Mouse (Mus musculus): Measurements from ENCODE around the gene Lamtor5. TPM values are rescaled to one million over a fixed set of nuclear protein-coding genes. Genes with fewer than 3 reads are reported as not detected.

The Lamtor5 gene
- 203 TPM in 2 replicates for polyA plus RNA-seq (2014; fragmentation: Nextera tagmentation; extraction: Ambion mirVana)

- peaks cover 3% of the 10 kb centered on the region; the same call in 1 of the 2 replicates for H3K36me3 ChIP-seq (ENCODE audit: control insufficient read depth, insufficient read depth, low read length)
- ATAC-seq (ENCODE audit: low FRiP score) (peak; percentile 91), DNase-seq (ENCODE audit: low spot score) (peak; percentile 94)
- H3K4me3 ChIP-seq (ENCODE audit: low read depth, low read length): peak within 1 kb of the TSS; percentile 92
- H3K4me1 ChIP-seq (replicated peaks; ENCODE audit: control insufficient read depth, insufficient read depth, low read length): no peaks in the 10 kb centered on the region
- 4% methylated on average over 43 of the region's 43 CpGs for WGBS
- H3K27ac ChIP-seq (ENCODE audit: low read depth, low read length): no peak within 1 kb of the TSS
- H3K4me2 ChIP-seq (replicated peaks; ENCODE audit: low read depth, low read length): peak within 1 kb of the TSS; percentile 56
- H3K9me3 ChIP-seq (ENCODE audit: control insufficient read depth, low read length): no peaks in the 10 kb centered on the region
- H3K27me3 ChIP-seq (ENCODE audit: control insufficient read depth, insufficient read depth, low read length): no peaks in the 10 kb centered on the region
- peak within 1 kb of the TSS; percentile 73 for H3K9ac ChIP-seq (ENCODE audit: low read depth, low read length)
Observed at GRCm38 (mm10) chr3:107278479-107279269, at the start of gene Lamtor5. Gene Lamtor5 (plus strand): TSS chr3:107278858.

GRCm38 (mm10) chr3:107229221-107229620 is 49.4 kb upstream of the Lamtor5 start:
- no peak for ATAC-seq (ENCODE audit: low FRiP score)
- Histone ChIP-seq H3K4me3 (ENCODE audit: low read depth, low read length) (no peak overlapping the region), H3K9me3 (ENCODE audit: control insufficient read depth, low read length) (no peaks in the 10 kb centered on the region), H3K4me1 (replicated peaks; ENCODE audit: control insufficient read depth, insufficient read depth, low read length) (no peaks in the 10 kb centered on the region), H3K4me2 (replicated peaks; ENCODE audit: low read depth, low read length) (no peak overlapping the region), H3K36me3 (ENCODE audit: control insufficient read depth, insufficient read depth, low read length) (no peaks in the 10 kb centered on the region), H3K27me3 (ENCODE audit: control insufficient read depth, insufficient read depth, low read length) (no peaks in the 10 kb centered on the region), H3K9ac (ENCODE audit: low read depth, low read length) (no peak overlapping the region), H3K27ac (ENCODE audit: low read depth, low read length) (no peak overlapping the region)
- 80% methylated on average over 5 of the region's 5 CpGs for WGBS
- DNase-seq (ENCODE audit: low spot score): no peak

- Histone ChIP-seq H3K36me3 (ENCODE audit: control insufficient read depth, insufficient read depth, low read length) (no peaks in the 10 kb centered on the region), H3K27ac (ENCODE audit: low read depth, low read length) (no peak overlapping the region), H3K4me3 (ENCODE audit: low read depth, low read length) (no peak overlapping the region), H3K4me2 (replicated peaks; ENCODE audit: low read depth, low read length) (no peak overlapping the region), H3K9ac (ENCODE audit: low read depth, low read length) (no peak overlapping the region), H3K27me3 (ENCODE audit: control insufficient read depth, insufficient read depth, low read length) (no peaks in the 10 kb centered on the region), H3K9me3 (ENCODE audit: control insufficient read depth, low read length) (no peaks in the 10 kb centered on the region), H3K4me1 (replicated peaks; ENCODE audit: control insufficient read depth, insufficient read depth, low read length) (no peaks in the 10 kb centered on the region)
- ATAC-seq (ENCODE audit: low FRiP score) (no peak), DNase-seq (ENCODE audit: low spot score) (no peak)
- 79% methylated on average over 5 of the region's 5 CpGs for WGBS
Observed at GRCm38 (mm10) chr3:107229822-107230221, 48.8 kb upstream of the Lamtor5 start.

GRCm38 (mm10) chr3:107230527-107230926 is 48.1 kb upstream of the Lamtor5 start, which contains the start of gene A630076J17Rik:
Gene A630076J17Rik (plus strand): TSS chr3:107230614.
- no peak for ATAC-seq (ENCODE audit: low FRiP score)
- H3K9ac ChIP-seq (ENCODE audit: low read depth, low read length): no peak within 1 kb of the TSS
- H3K4me3 ChIP-seq (ENCODE audit: low read depth, low read length): no peak within 1 kb of the TSS
- no peak within 1 kb of the TSS for H3K27ac ChIP-seq (ENCODE audit: low read depth, low read length)
- WGBS: 48% methylated on average over 1 of the region's 1 CpGs
- no peaks in the 10 kb centered on the region for H3K4me1 ChIP-seq (replicated peaks; ENCODE audit: control insufficient read depth, insufficient read depth, low read length)
- H3K27me3 ChIP-seq (ENCODE audit: control insufficient read depth, insufficient read depth, low read length): no peaks in the 10 kb centered on the region
- H3K9me3 ChIP-seq (ENCODE audit: control insufficient read depth, low read length): no peaks in the 10 kb centered on the region
- H3K36me3 ChIP-seq (ENCODE audit: control insufficient read depth, insufficient read depth, low read length): no peaks in the 10 kb centered on the region
- no peak within 1 kb of the TSS for H3K4me2 ChIP-seq (replicated peaks; ENCODE audit: low read depth, low read length)
- no peak for DNase-seq (ENCODE audit: low spot score)

- ATAC-seq (ENCODE audit: low FRiP score) (no peak), DNase-seq (ENCODE audit: low spot score) (no peak)
- no peak overlapping the region for H3K9ac ChIP-seq (ENCODE audit: low read depth, low read length)
- H3K27ac ChIP-seq (ENCODE audit: low read depth, low read length): no peak overlapping the region
- 61% methylated on average over 4 of the region's 4 CpGs for WGBS
- no peaks in the 10 kb centered on the region for H3K36me3 ChIP-seq (ENCODE audit: control insufficient read depth, insufficient read depth, low read length)
- H3K9me3 ChIP-seq (ENCODE audit: control insufficient read depth, low read length): no peaks in the 10 kb centered on the region
- H3K4me2 ChIP-seq (replicated peaks; ENCODE audit: low read depth, low read length): no peak overlapping the region
- H3K4me3 ChIP-seq (ENCODE audit: low read depth, low read length): no peak overlapping the region
- no peaks in the 10 kb centered on the region for H3K4me1 ChIP-seq (replicated peaks; ENCODE audit: control insufficient read depth, insufficient read depth, low read length)
- H3K27me3 ChIP-seq (ENCODE audit: control insufficient read depth, insufficient read depth, low read length): no peaks in the 10 kb centered on the region
Observed at GRCm38 (mm10) chr3:107231202-107231601, 47.5 kb upstream of the Lamtor5 start.

GRCm38 (mm10) chr3:107233351-107233813 is 45.3 kb upstream of the Lamtor5 start:
- Histone ChIP-seq H3K27me3 (ENCODE audit: control insufficient read depth, insufficient read depth, low read length) (no peaks in the 10 kb centered on the region), H3K9ac (ENCODE audit: low read depth, low read length) (no peak overlapping the region), H3K4me1 (replicated peaks; ENCODE audit: control insufficient read depth, insufficient read depth, low read length) (no peaks in the 10 kb centered on the region), H3K4me2 (replicated peaks; ENCODE audit: low read depth, low read length) (no peak overlapping the region), H3K9me3 (ENCODE audit: control insufficient read depth, low read length) (no peaks in the 10 kb centered on the region), H3K36me3 (ENCODE audit: control insufficient read depth, insufficient read depth, low read length) (no peaks in the 10 kb centered on the region), H3K4me3 (ENCODE audit: low read depth, low read length) (no peak overlapping the region), H3K27ac (ENCODE audit: low read depth, low read length) (no peak overlapping the region)
- ATAC-seq (ENCODE audit: low FRiP score) (peak; percentile 52), DNase-seq (ENCODE audit: low spot score) (peak; percentile 93)
- 9% methylated on average over 11 of the region's 11 CpGs for WGBS

GRCm38 (mm10) chr3:107233945-107234344 is 44.7 kb upstream of the Lamtor5 start:
- WGBS: 29% methylated on average over 2 of the region's 2 CpGs
- H3K36me3 ChIP-seq (ENCODE audit: control insufficient read depth, insufficient read depth, low read length): no peaks in the 10 kb centered on the region
- H3K27ac ChIP-seq (ENCODE audit: low read depth, low read length): no peak overlapping the region
- no peak overlapping the region for H3K4me3 ChIP-seq (ENCODE audit: low read depth, low read length)
- no peaks in the 10 kb centered on the region for H3K9me3 ChIP-seq (ENCODE audit: control insufficient read depth, low read length)
- H3K9ac ChIP-seq (ENCODE audit: low read depth, low read length): no peak overlapping the region
- peak; percentile 22; the same call in 1 of the 2 replicates for ATAC-seq (ENCODE audit: low FRiP score)
- H3K27me3 ChIP-seq (ENCODE audit: control insufficient read depth, insufficient read depth, low read length): no peaks in the 10 kb centered on the region
- H3K4me1 ChIP-seq (replicated peaks; ENCODE audit: control insufficient read depth, insufficient read depth, low read length): no peaks in the 10 kb centered on the region
- no peak overlapping the region for H3K4me2 ChIP-seq (replicated peaks; ENCODE audit: low read depth, low read length)
- DNase-seq (ENCODE audit: low spot score): no peak

- Histone ChIP-seq H3K36me3 (ENCODE audit: control insufficient read depth, insufficient read depth, low read length) (no peaks in the 10 kb centered on the region), H3K9ac (ENCODE audit: low read depth, low read length) (no peak overlapping the region), H3K27ac (ENCODE audit: low read depth, low read length) (no peak overlapping the region), H3K4me3 (ENCODE audit: low read depth, low read length) (no peak overlapping the region), H3K4me1 (replicated peaks; ENCODE audit: control insufficient read depth, insufficient read depth, low read length) (no peaks in the 10 kb centered on the region), H3K27me3 (ENCODE audit: control insufficient read depth, insufficient read depth, low read length) (no peaks in the 10 kb centered on the region), H3K4me2 (replicated peaks; ENCODE audit: low read depth, low read length) (no peak overlapping the region), H3K9me3 (ENCODE audit: control insufficient read depth, low read length) (no peaks in the 10 kb centered on the region)
- DNase-seq (ENCODE audit: low spot score) (no peak), ATAC-seq (ENCODE audit: low FRiP score) (no peak)
- 46% methylated on average over 2 of the region's 2 CpGs for WGBS
Observed at GRCm38 (mm10) chr3:107238051-107238450, 40.6 kb upstream of the Lamtor5 start.

GRCm38 (mm10) chr3:107238471-107238980 is 40.1 kb upstream of the Lamtor5 start:
- H3K4me2 ChIP-seq (replicated peaks; ENCODE audit: low read depth, low read length): no peak overlapping the region
- ATAC-seq (ENCODE audit: low FRiP score) (no peak), DNase-seq (ENCODE audit: low spot score) (no peak)
- no peak overlapping the region for H3K4me3 ChIP-seq (ENCODE audit: low read depth, low read length)
- no peak overlapping the region for H3K27ac ChIP-seq (ENCODE audit: low read depth, low read length)
- no peak overlapping the region for H3K9ac ChIP-seq (ENCODE audit: low read depth, low read length)
- no peaks in the 10 kb centered on the region for H3K27me3 ChIP-seq (ENCODE audit: control insufficient read depth, insufficient read depth, low read length)
- H3K36me3 ChIP-seq (ENCODE audit: control insufficient read depth, insufficient read depth, low read length): no peaks in the 10 kb centered on the region
- 85% methylated on average over 8 of the region's 8 CpGs for WGBS
- H3K9me3 ChIP-seq (ENCODE audit: control insufficient read depth, low read length): no peaks in the 10 kb centered on the region
- no peaks in the 10 kb centered on the region for H3K4me1 ChIP-seq (replicated peaks; ENCODE audit: control insufficient read depth, insufficient read depth, low read length)

All from hindbrain, embryonic 11.5 days (tissue).